Mouse (Mus musculus) erythroblast, embryonic 14.5 days (primary cell): ENCODE results near the gene Lrrc66. TPM values are rescaled to one million over a fixed set of nuclear protein-coding genes. Genes with fewer than 3 reads are reported as not detected.
"Not testable (repeated sequence)": the region's sequence is repeated elsewhere in the genome, so short reads cannot be mapped to it uniquely, and the experiment has no call there.

Experiments used
- H3K27me3 ChIP-seq: 2 replicates; pipeline ENCODE4 v1.6.1; 2012; ENCODE audit warnings: inconsistent platforms; ENCODE audit not compliant: control insufficient read depth
- H3K36me3 ChIP-seq: 2 replicates; pipeline ENCODE4 v1.6.1; 2012; ENCODE audit warnings: mild to moderate bottlenecking, inconsistent platforms; ENCODE audit not compliant: control insufficient read depth
- H3K4me1 ChIP-seq: 2 replicates; pipeline ENCODE4 v1.6.1; 2012; ENCODE audit warnings: inconsistent platforms; ENCODE audit not compliant: control insufficient read depth
- H3K4me3 ChIP-seq: replicated peaks from 2 replicates; pipeline ENCODE3; 2012; ENCODE audit warnings: moderate library complexity, mild to moderate bottlenecking, inconsistent platforms
- H3K9me3 ChIP-seq: 2 replicates; pipeline ENCODE4 v1.6.1; 2012; ENCODE audit warnings: low read length, inconsistent platforms, mixed read lengths; ENCODE audit not compliant: control insufficient read depth
- GATA1 ChIP-seq: IDR thresholded peaks from 2 replicates; pipeline ENCODE4 v1.6.1; 2012; ENCODE audit warnings: low read length, inconsistent platforms, mixed read lengths
- TAL1 ChIP-seq: IDR thresholded peaks from 3 replicates; pipeline ENCODE4 v1.6.1; 2012; ENCODE audit warnings: low read length, inconsistent platforms, mixed read lengths
- polyA plus RNA-seq: library from polyadenylated mRNA; stranded (reverse); fragments of >175 nt; gene quantifications from 2 replicates; pipeline ENCODE4 v1.2.3, GENCODE M21; 2012

The Lrrc66 gene
- polyA plus RNA-seq, 1 experiment: not detected

DNA sequence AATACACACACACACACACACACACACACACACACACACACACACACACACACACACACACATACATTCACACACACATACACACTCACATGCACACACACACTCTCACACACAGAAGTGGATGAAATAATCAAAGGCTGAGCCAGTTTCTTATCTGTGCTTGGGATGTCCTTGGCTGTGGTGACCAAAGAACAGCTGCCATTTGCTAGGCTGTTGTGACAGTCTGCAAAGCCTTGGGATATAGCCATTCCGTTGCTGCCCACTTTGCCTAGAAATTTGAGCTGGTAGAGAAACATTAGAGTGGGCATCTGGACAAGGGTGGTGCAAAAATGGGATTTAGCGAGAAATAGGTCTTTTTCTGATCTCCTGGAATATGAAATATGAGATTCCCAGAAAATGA lies 32.3 kb downstream of the Lrrc66 start:
- no peaks in the 10 kb centered on the region for H3K4me1 ChIP-seq
- no peaks in the 10 kb centered on the region for H3K36me3 ChIP-seq
- H3K27me3 ChIP-seq: no peaks in the 10 kb centered on the region
- no peaks in the 10 kb centered on the region for H3K9me3 ChIP-seq
- no peak overlapping the region for H3K4me3 ChIP-seq
- no peak for TF ChIP-seq GATA1
- no peak for TF ChIP-seq TAL1

DNA sequence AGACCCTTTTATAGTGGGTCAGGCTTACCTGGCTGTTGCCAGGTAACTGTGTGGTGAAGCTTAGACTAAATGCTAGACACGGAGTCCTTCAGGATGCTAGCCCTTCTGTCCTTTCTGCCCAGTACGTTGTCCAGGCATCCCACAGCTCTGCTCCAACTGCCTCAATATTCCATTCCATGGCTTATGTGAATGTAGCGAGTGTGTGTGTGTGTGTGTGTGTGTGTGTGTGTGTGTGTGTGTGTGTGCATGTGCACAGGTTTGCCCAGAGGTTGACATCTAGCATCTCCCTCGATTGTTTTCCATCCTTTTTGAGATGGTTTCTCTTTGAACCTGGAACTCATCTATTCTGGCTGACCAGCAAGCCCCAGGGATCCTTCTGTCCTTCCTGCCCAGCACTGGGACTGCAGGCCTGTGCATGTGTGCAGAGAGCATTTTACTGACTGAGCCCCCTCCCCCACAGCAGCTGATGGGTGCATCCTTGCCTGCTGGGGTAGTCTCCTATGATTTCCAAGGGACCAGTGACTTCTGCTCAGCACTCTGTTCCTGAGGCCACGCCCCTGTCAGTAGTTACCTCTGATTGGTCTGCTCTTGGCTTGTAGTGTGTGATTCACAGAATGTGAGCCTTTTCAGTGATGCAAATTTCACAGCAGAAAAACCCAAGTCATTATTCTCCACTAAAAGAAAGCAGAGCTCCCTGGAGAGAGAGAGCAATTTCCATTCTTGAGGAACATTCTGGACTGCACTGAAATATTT lies 33.2 kb downstream of the Lrrc66 start:
- Histone ChIP-seq H3K27me3 (no peaks in the 10 kb centered on the region), H3K36me3 (no peaks in the 10 kb centered on the region), H3K4me1 (no peaks in the 10 kb centered on the region), H3K9me3 (no peaks in the 10 kb centered on the region), H3K4me3 (no peak overlapping the region)
- no peak for TF ChIP-seq TAL1
- no peak for TF ChIP-seq GATA1

DNA sequence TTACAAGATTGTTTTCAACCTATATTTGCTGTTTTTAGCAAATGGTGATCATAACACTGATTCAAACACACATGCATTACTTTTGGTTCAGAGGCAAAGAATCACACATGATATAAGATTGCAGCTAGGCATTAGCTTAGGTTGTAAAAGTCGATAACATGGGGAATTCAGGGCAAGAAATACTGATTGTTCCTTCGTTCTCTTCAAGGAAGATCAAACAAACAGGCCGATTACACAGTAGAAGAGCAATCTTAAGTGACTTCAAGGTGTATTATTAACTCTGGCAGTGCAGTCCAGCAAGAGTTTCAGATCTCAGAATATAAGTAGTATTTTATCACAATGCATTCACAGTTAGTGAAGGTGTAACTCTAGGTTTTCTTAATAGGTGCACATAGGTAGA lies 45.2 kb downstream of the Lrrc66 start:
- no peaks in the 10 kb centered on the region for H3K27me3 ChIP-seq
- H3K4me1 ChIP-seq: no peaks in the 10 kb centered on the region
- H3K36me3 ChIP-seq: no peaks in the 10 kb centered on the region
- TF ChIP-seq GATA1 (no peak), TAL1 (no peak)
- H3K4me3 ChIP-seq: no peak overlapping the region
- H3K9me3 ChIP-seq: no peaks in the 10 kb centered on the region

DNA sequence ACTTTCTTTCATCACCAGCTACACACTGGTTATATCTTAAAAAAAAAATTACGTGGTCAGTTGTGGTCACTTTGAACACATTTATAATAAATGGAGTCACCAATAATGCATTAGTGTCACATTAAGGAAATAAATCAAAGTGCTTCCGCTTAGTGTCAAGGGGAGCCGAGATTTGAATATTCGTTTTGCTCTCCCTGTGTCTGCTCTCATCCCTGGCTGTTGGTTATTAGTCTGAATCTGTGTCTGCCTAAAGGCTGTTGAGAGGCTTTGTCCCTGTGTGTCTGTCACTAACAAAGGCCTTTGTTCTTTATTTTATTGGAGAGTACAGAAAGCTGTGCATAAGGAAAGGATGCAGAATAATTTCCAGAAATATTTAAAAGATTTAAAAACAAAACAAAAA lies 45.7 kb downstream of the Lrrc66 start:
- Histone ChIP-seq H3K27me3 (no peaks in the 10 kb centered on the region), H3K4me3 (no peak overlapping the region), H3K9me3 (no peaks in the 10 kb centered on the region), H3K36me3 (no peaks in the 10 kb centered on the region), H3K4me1 (no peaks in the 10 kb centered on the region)
- no peak for TF ChIP-seq TAL1
- no peak for TF ChIP-seq GATA1

DNA sequence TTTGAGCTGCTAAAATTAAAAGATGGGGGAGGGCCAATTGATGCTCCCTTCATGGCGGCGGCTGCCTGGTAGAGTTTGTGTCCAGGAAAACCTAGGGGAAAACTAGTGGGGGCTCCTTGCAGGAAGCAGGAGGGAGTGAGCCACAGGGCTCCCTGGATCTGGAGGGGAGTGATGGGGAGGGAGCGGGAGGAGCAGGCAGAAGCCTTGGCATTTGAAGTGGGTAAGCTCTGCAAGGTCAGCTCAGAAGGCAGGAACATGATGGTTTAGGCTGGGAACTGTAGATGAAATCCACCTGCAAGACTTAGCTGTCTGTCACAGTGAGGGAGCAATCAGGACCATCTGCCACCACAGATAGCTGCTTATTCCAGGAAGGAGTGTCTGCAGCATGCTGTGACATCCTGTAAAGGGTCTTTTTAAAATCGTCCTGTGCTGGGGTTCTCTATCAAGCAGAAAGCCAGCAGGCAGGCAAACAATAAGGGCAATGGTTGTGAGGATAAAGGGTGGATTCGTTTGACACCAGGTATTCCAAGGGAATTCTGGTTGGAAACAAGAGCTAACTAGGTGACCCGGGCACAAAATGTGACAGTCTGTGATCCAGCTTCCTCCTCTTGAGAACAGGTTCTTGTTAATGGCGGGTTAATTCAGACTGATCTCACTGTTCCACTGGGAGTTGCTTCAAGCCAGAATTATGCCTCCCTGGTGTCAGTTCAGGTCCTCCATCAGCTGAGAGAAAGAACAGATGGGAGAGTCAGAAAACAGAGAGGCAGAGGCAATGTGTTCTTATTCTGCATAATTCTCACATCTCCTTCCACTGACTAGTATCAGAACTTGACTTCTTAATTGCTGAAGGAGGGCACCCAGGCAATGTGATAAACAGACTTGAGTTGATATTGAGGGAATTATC lies 46.9 kb downstream of the Lrrc66 start:
- Histone ChIP-seq H3K4me3 (no peak overlapping the region), H3K36me3 (no peaks in the 10 kb centered on the region), H3K27me3 (no peaks in the 10 kb centered on the region), H3K9me3 (no peaks in the 10 kb centered on the region), H3K4me1 (no peaks in the 10 kb centered on the region)
- TF ChIP-seq TAL1 (no peak), GATA1 (no peak)

DNA sequence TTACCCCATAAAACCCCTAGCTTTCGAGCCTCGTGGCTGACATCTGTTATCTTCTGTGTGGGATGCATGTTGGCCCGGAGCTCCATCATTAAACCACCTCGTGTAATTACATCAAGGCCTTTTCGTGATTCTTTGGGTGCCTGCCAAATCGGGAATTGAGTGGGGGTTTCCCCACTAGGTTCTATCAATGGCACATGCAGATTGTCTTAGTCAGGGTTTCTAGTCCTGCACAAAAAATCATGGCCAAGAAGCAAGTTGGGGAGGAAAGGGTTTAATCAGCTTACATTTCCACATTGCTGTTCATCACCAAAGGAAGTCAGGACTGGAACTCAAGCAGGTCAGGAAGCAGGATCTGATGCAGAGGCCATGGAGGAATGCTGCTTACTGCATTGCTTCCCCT lies 48.3 kb downstream of the Lrrc66 start:
- H3K9me3 ChIP-seq, H3K4me1 ChIP-seq, H3K36me3 ChIP-seq, H3K27me3 ChIP-seq, H3K4me3 ChIP-seq: not testable (repeated sequence)

DNA sequence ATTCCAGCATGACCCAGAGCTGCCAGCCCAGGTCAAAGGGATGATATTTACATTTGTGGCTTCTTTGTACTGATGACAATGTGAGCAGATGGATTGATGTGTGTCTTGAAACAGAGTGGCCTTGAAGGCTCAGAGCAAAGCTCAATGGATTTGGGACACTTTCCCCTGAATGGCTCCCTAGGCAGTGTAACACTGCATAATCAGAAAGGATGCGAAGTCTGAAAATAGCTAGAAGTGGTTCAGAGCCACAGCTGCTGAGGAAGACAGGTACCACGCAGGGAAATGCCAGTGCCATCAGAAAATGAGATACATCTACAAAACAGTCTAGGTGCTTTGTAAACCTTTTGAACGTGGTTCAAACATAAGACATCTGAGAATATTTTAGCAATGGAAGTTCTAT lies 54.2 kb downstream of the Lrrc66 start:
- no peak overlapping the region for H3K4me3 ChIP-seq
- no peaks in the 10 kb centered on the region for H3K36me3 ChIP-seq
- TF ChIP-seq GATA1: no peak
- no peak for TF ChIP-seq TAL1

DNA sequence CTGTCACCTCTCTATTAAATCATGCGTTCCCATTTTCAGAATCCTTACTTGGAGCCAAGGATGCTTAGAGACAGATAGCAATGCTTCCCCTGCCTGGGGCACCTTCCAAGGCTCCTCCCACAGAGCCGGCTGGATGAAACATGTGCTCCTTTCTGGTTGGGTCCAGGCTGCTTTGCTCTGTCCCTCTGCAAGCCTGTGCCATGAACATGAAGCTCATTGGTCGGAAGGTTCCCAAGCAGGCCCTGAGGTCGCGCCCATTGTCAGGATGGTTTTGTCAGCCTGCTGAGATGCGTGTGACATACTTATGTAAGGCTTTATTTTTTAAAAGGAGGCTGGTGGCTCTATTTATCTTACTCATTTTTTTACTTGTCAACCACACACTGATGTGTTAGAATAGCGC lies 55.6 kb downstream of the Lrrc66 start:
- Histone ChIP-seq H3K36me3 (no peaks in the 10 kb centered on the region), H3K4me1 (no peaks in the 10 kb centered on the region), H3K4me3 (no peak overlapping the region), H3K27me3 (no peaks in the 10 kb centered on the region), H3K9me3 (no peaks in the 10 kb centered on the region)
- no peak for TF ChIP-seq TAL1
- no peak for TF ChIP-seq GATA1

More for the DNA sequence above, 54.2 kb downstream of the Lrrc66 start:
- no peaks in the 10 kb centered on the region for H3K27me3 ChIP-seq
- H3K4me1 ChIP-seq: no peaks in the 10 kb centered on the region
- no peaks in the 10 kb centered on the region for H3K9me3 ChIP-seq

DNA sequence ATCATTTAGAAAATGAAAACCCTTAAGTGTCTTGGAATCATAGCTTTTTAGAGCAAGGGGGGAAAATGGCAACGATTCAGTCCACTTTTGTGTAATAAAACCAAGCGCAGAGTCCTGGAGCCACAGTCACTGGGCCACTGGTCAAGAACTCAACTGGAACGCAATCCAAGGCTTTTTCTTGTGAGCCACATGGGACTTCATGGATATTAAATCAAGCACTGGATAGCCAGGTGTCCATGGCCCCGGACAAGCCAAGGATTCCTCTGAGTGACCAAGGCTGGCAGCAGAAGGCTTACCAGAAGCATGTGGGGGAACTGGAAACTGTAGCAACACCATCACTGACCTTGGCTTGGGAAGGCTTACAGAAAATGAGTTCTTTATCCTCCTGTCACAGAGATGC lies 57.7 kb downstream of the Lrrc66 start:
- Histone ChIP-seq H3K36me3 (no peaks in the 10 kb centered on the region), H3K4me1 (no peaks in the 10 kb centered on the region), H3K9me3 (no peaks in the 10 kb centered on the region), H3K27me3 (no peaks in the 10 kb centered on the region), H3K4me3 (no peak overlapping the region)
- TF ChIP-seq TAL1 (no peak), GATA1 (no peak)
